Mouse (Mus musculus) heart, postnatal 36 days (tissue): ENCODE measurements around the gene Rgs10. TPM values are rescaled to one million over a fixed set of nuclear protein-coding genes. Genes with fewer than 3 reads are reported as not detected.

ENCODE experiments used
- DNase-seq, 2 experiments: peaks; one replicate each; pipeline ENCODE4 v3.0.0; 2021 to 2022
- intact Hi-C: fragments of 180-260 bp; cut with DNase I; formaldehyde crosslinking; loops from one replicate; pipeline ENCODE4 v1.15.1; 2025
- total RNA-seq, 2 experiments: library from RNA; stranded (reverse); gene quantifications; 2 replicates each; pipeline ENCODE4 v1.2.3; 2021

The Rgs10 gene
- 10 to 100 TPM in 1 of 2 experiments, 1 to 10 TPM in 1; 9.5 to 12.1 TPM for total RNA-seq

- intact Hi-C loops: no loop called here
- DNase-seq: peak; percentile 74 to 80
Measured at GRCm38 (mm10) chr7:128417930-128418779, at the start of gene Rgs10. Gene Rgs10, minus strand, starts transcription at chr7:128418758.

GRCm38 (mm10) chr7:128462406-128462805 is 43.8 kb upstream of the Rgs10 start:
- intact Hi-C loops: loop anchor here (5.0 kb wide), 4 partner anchors 60 to 215 kb away; partner anchors contain the start of genes Bag3, Inpp5f and Tgfb1i1
- DNase-seq: no peak

- intact Hi-C loops: loop anchor here (5.0 kb wide), 4 partner anchors 61 to 214 kb away; partner anchors contain the start of genes Bag3, Inpp5f and Tgfb1i1
- peak; percentile 96 to 97 for DNase-seq
Measured at GRCm38 (mm10) chr7:128461285-128462215, 43.0 kb upstream of the Rgs10 start, which contains the start of gene Tial1. Gene Tial1, minus strand, starts transcription at chr7:128461717.

- DNase-seq: no peak
- intact Hi-C loops: loop anchor here (5.0 kb wide), 4 partner anchors 61 to 214 kb away; partner anchors contain the start of genes Bag3, Inpp5f and Tgfb1i1
Measured at GRCm38 (mm10) chr7:128460865-128461228, 42.3 kb upstream of the Rgs10 start.

GRCm38 (mm10) chr7:128460131-128460864 is 41.7 kb upstream of the Rgs10 start:
- DNase-seq: peak; percentile 47 to 54
- intact Hi-C loops: loop anchor here (5.0 kb wide), 4 partner anchors 62 to 213 kb away; partner anchors contain the start of genes Bag3, Inpp5f and Tgfb1i1

- intact Hi-C loops: loop anchor here (5.0 kb wide), 4 partner anchors 63 to 212 kb away; partner anchors contain the start of genes Bag3, Inpp5f and Tgfb1i1
- peak in 1 of 2 experiments; percentile 6 for DNase-seq
Measured at GRCm38 (mm10) chr7:128459791-128460130, 41.2 kb upstream of the Rgs10 start.

- no peak for DNase-seq
- intact Hi-C loops: no loop called here
Measured at GRCm38 (mm10) chr7:128458011-128458410, 39.5 kb upstream of the Rgs10 start.

- intact Hi-C loops: no loop called here
- DNase-seq: no peak
Measured at GRCm38 (mm10) chr7:128452731-128453130, 34.2 kb upstream of the Rgs10 start.

GRCm38 (mm10) chr7:128440584-128440983 is 22.0 kb upstream of the Rgs10 start:
- intact Hi-C loops: no loop called here
- DNase-seq: no peak

GRCm38 (mm10) chr7:128439251-128439650 is 20.7 kb upstream of the Rgs10 start:
- intact Hi-C loops: no loop called here
- no peak for DNase-seq

- no peak for DNase-seq
- intact Hi-C loops: no loop called here
Measured at GRCm38 (mm10) chr7:128438131-128438530, 19.6 kb upstream of the Rgs10 start.

GRCm38 (mm10) chr7:128433213-128433612 is 14.7 kb upstream of the Rgs10 start:
- no peak for DNase-seq
- intact Hi-C loops: no loop called here

GRCm38 (mm10) chr7:128432574-128432973 is 14.0 kb upstream of the Rgs10 start:
- intact Hi-C loops: no loop called here
- DNase-seq: no peak

GRCm38 (mm10) chr7:128422491-128422890 is 3.9 kb upstream of the Rgs10 start:
- intact Hi-C loops: no loop called here
- DNase-seq: no peak

- DNase-seq: no peak
- intact Hi-C loops: no loop called here
Measured at GRCm38 (mm10) chr7:128421701-128422100, 3.1 kb upstream of the Rgs10 start.

- DNase-seq: no peak
- intact Hi-C loops: no loop called here
Measured at GRCm38 (mm10) chr7:128419690-128420089, 1.1 kb upstream of the Rgs10 start.

GRCm38 (mm10) chr7:128417226-128417929 is 1.2 kb downstream of the Rgs10 start:
- DNase-seq: no peak
- intact Hi-C loops: no loop called here

GRCm38 (mm10) chr7:128416664-128417063 is 1.9 kb downstream of the Rgs10 start:
- intact Hi-C loops: no loop called here
- no peak for DNase-seq

- DNase-seq: no peak
- intact Hi-C loops: no loop called here
Measured at GRCm38 (mm10) chr7:128414433-128414832, 4.1 kb downstream of the Rgs10 start.
